Mouse (Mus musculus): ENCODE data around the gene Eif2b2. TPM values are rescaled to one million over a fixed set of nuclear protein-coding genes. Genes with fewer than 3 reads are reported as not detected.

Eif2b2 gene
- polyA plus RNA-seq, 1 experiment: 151 TPM

DNA sequence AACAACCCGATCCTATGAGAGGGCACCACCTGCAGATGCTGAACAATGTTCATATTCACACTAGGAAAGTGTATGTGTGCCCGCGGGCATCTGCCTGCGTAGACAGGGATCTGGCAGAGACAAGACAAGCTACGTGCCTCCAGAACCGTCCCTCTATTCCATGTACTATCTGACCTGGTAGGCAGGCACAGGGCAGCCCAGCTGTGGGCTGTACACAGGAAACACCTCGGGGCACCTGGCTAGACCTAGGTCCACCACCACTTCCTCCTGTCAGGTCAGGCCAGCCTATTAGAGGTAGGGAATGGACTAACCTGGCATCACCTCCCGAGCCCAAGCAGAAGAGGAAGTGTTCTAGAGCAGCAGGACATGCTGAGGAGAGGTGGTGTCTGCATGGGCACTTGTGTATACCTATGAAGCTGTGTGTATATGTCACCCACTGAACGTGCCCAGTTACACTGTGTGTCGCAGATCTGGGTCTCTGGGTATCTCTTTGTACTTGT is 41.5 kb upstream of the Eif2b2 start, which contains the start of gene Pgf:
Pgf (minus strand) TSS at position 51 of the 500 bp plus-strand sequence.
- Histone ChIP-seq H3K9me3 (no peaks in the 10 kb centered on the region), H3K4me3 (replicated peaks) (peak within 1 kb of the TSS; percentile 89), H3K4me1 (peaks cover 32% of the 10 kb centered on the region), H3K36me3 (replicated peaks; ENCODE audit: low read length) (no peaks in the 10 kb centered on the region), H3K27me3 (replicated peaks) (peaks cover 96% of the 10 kb centered on the region)
- TF ChIP-seq FLI1 (IDR thresholded peaks at IDR 0.05; ENCODE audit: low read length) (no peak), GATA1 (IDR thresholded peaks at IDR 0.05; ENCODE audit: borderline replicate concordance, low read length) (no peak)

DNA sequence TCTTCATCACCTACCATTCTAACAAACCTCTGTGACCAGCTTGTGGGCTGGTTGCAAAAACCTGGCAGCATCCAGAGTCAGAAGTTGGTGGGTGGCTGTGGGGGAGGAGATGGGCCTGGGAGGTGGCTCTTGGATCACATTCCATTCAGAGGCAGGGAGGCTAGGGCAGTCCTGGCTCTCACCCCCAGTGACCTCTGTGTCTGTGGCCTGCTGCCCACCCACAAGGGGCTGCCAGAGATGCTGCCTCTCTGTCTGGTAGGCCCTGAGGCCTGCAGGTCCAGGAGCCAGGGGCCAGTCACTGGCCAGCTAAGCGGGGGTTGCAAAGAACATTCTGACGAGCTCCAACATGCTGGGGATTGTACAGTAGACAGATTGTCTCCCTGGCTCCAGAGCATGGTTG is 41.0 kb upstream of the Eif2b2 start:
- peak overlapping the region; percentile 62 for H3K4me3 ChIP-seq (replicated peaks)
- H3K36me3 ChIP-seq (replicated peaks; ENCODE audit: low read length): no peaks in the 10 kb centered on the region
- TF ChIP-seq FLI1 (IDR thresholded peaks at IDR 0.05; ENCODE audit: low read length) (no peak), GATA1 (IDR thresholded peaks at IDR 0.05; ENCODE audit: borderline replicate concordance, low read length) (no peak)
- no peaks in the 10 kb centered on the region for H3K9me3 ChIP-seq
- H3K27me3 ChIP-seq (replicated peaks): peaks cover 95% of the 10 kb centered on the region
- peaks cover 35% of the 10 kb centered on the region for H3K4me1 ChIP-seq

DNA sequence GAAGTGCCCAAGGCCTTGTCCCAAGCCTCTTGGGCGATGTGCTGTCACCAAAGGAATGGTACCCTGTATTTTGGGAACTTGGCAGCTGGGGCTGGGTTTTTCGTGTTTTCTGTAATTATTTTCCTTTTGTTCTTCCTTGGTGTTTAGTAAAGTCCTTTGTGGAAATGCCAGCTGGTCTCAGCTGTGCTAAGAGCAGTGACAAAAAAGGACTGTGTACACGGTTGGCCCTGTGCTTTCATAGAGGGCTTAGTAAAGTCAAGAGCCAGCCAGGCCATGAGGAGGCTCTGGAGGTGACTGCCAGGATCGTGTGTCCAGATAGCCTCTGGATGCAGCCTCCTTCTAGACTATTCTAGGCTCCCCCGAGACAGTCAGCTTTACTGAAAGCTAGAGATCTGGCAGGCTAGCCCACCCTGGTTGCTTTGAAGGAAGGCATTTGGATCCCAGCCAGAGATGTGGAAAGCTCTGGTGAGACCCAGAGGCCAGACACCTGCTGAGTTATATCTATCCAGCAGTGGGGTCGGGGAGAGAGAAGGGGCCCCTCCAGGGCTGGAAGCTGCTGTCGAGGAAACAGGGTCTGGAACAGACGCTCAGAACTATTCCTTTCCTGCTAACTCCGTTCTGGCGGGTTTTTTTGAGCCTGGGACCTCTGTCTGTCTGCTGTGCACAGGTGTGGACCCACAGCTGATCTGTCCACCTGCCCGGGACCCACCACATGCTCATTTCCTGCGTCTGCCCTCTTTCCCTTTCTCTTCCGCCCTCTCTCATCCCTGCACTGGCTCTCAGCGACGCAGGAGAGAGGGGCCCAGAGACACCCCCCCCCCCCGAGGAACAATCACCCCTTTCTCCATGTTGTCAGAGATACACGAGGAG is 37.6 kb upstream of the Eif2b2 start:
- Histone ChIP-seq H3K9me3 (no peaks in the 10 kb centered on the region), H3K36me3 (replicated peaks; ENCODE audit: low read length) (no peaks in the 10 kb centered on the region), H3K4me1 (peaks cover 36% of the 10 kb centered on the region), H3K27me3 (replicated peaks) (peaks cover 84% of the 10 kb centered on the region), H3K4me3 (replicated peaks) (no peak overlapping the region)
- no peak for TF ChIP-seq GATA1 (IDR thresholded peaks at IDR 0.05; ENCODE audit: borderline replicate concordance, low read length)
- TF ChIP-seq FLI1 (IDR thresholded peaks at IDR 0.05; ENCODE audit: low read length): no peak

DNA sequence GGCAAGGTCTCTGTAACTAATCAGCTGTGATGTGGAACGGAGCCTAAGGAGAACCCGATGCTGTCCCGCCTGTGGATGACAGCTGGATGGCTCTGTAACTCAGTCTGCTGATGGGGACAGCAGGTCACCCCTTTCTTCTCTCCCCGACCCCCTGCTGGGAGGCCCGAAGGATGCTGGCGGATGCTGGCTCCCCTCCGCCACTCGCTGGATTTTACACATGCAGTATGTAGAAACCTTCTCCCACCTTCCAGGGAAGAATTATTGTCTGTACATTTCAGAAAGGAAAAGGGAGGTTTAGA is 37.0 kb upstream of the Eif2b2 start:
- peaks cover 78% of the 10 kb centered on the region for H3K27me3 ChIP-seq (replicated peaks)
- TF ChIP-seq GATA1 (IDR thresholded peaks at IDR 0.05; ENCODE audit: borderline replicate concordance, low read length) (no peak), FLI1 (IDR thresholded peaks at IDR 0.05; ENCODE audit: low read length) (no peak)
- no peaks in the 10 kb centered on the region for H3K36me3 ChIP-seq (replicated peaks; ENCODE audit: low read length)
- peaks cover 31% of the 10 kb centered on the region for H3K4me1 ChIP-seq
- no peak overlapping the region for H3K4me3 ChIP-seq (replicated peaks)
- no peaks in the 10 kb centered on the region for H3K9me3 ChIP-seq

DNA sequence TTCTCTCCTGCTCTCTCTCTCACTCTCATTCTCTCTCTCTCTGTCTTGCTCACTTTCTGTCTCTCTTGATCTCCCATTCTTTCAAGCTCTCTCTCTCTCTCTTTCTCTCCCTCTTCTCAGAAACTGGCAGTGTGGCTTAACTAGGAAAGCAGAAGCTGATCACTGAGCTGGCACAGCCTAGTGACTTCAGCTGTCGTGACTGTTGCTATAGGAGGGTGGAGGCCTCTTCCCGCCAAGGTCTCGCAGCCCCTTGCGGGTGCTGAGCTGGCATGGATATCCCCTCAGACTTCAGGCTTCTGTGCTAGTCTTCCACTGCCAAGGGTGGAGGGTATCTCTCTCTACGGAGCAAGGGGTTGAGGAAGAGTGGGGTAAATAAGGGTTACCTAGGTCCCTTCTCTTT is 36.4 kb upstream of the Eif2b2 start:
- TF ChIP-seq FLI1 (IDR thresholded peaks at IDR 0.05; ENCODE audit: low read length): no peak
- no peak for TF ChIP-seq GATA1 (IDR thresholded peaks at IDR 0.05; ENCODE audit: borderline replicate concordance, low read length)
- Histone ChIP-seq H3K4me1 (peaks cover 25% of the 10 kb centered on the region), H3K9me3 (no peaks in the 10 kb centered on the region), H3K36me3 (replicated peaks; ENCODE audit: low read length) (no peaks in the 10 kb centered on the region), H3K4me3 (replicated peaks) (no peak overlapping the region), H3K27me3 (replicated peaks) (peaks cover 72% of the 10 kb centered on the region)

DNA sequence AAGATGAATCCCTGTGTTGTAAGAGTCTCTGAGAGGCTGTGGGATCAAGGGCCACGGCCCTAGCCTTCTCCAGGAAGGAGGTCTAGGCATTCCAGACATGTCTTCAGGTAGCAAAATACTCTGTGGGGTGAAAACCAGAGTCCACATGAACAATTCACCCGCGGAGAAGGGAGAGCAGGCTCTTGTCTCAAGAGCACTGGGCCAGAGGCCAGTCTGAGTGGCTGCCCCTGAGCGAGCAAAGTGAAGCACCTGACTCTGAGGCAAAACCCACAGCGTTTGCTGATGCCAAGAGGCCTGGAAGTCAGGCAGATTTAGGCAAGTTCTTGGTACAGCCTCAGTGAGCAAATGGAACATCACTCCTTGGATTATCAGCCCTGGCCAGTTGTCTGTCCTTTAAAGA is 35.2 kb upstream of the Eif2b2 start:
- Histone ChIP-seq H3K36me3 (replicated peaks; ENCODE audit: low read length) (no peaks in the 10 kb centered on the region), H3K9me3 (no peaks in the 10 kb centered on the region), H3K27me3 (replicated peaks) (peaks cover 60% of the 10 kb centered on the region), H3K4me1 (peaks cover 20% of the 10 kb centered on the region), H3K4me3 (replicated peaks) (no peak overlapping the region)
- TF ChIP-seq GATA1 (IDR thresholded peaks at IDR 0.05; ENCODE audit: borderline replicate concordance, low read length) (no peak), FLI1 (IDR thresholded peaks at IDR 0.05; ENCODE audit: low read length) (no peak)

DNA sequence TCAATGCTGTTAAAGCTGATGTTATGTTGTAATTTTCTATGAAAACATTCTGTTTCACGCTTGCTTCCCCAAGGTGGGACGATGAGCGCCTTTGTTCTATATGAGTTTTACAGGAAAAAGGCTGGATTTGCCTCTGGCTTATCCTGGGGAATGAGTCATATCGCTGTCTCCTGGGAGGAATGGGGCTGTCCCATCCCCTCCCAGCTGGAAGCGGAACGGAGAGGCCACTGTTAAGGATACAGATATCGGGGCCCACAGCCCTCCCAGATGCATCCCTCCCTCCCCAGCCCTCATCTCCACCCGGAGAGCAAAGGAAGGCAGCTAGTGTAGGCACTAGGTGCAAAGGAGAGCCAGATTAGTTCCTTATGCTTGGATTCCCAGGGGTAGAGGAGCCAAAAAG is 33.5 kb upstream of the Eif2b2 start:
- H3K36me3 ChIP-seq (replicated peaks; ENCODE audit: low read length): no peaks in the 10 kb centered on the region
- H3K27me3 ChIP-seq (replicated peaks): peaks cover 45% of the 10 kb centered on the region
- no peak for TF ChIP-seq FLI1 (IDR thresholded peaks at IDR 0.05; ENCODE audit: low read length)
- no peak for TF ChIP-seq GATA1 (IDR thresholded peaks at IDR 0.05; ENCODE audit: borderline replicate concordance, low read length)
- peaks cover 20% of the 10 kb centered on the region for H3K4me1 ChIP-seq
- no peak overlapping the region for H3K4me3 ChIP-seq (replicated peaks)
- no peaks in the 10 kb centered on the region; the same call in 1 of the 2 replicates for H3K9me3 ChIP-seq

DNA sequence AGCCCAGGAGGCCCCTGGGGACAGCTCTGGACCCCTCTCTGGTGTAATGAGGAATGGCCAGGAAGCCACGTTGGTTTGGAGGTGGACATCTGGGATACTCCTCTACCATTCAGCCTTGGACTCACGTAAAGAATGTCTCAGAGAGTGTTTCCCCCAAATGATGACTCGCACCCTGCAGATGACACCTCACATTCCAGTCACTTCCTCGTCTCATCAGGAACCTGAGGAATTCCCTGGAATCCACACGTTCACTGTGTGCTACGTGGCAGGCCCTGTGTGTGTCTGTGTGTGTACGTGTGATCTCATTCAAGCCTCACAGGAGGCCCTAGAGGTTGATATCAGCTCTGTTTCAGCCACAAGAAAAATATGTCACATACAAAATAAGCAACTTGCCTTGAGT is 32.9 kb upstream of the Eif2b2 start:
- Histone ChIP-seq H3K36me3 (replicated peaks; ENCODE audit: low read length) (no peaks in the 10 kb centered on the region), H3K27me3 (replicated peaks) (peaks cover 40% of the 10 kb centered on the region), H3K9me3 (no peaks in the 10 kb centered on the region; the same call in 1 of the 2 replicates), H3K4me3 (replicated peaks) (no peak overlapping the region), H3K4me1 (peaks cover 20% of the 10 kb centered on the region)
- no peak for TF ChIP-seq GATA1 (IDR thresholded peaks at IDR 0.05; ENCODE audit: borderline replicate concordance, low read length)

DNA sequence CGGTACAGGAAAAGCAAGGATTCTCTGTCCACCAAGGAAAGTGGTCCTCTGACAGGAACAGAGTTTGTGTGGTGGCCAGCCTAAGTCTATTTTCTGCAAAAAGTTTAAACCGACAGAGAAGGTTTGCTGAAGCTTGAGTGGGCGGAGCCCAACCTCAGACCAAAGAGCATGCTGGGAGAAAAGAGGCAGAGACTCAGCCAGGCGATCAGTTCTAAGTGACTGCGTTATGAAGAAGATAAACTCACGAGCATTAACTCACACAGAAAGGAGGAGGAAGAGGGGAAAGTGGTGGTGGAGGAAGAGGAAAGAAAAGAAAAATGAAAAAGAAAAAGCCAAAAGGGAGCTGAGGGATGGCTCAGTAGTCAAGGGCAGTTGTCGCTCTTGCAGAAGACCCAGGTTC is 29.0 kb upstream of the Eif2b2 start:
- H3K4me1 ChIP-seq: peaks cover 18% of the 10 kb centered on the region
- TF ChIP-seq GATA1 (IDR thresholded peaks at IDR 0.05; ENCODE audit: borderline replicate concordance, low read length) (no peak), FLI1 (IDR thresholded peaks at IDR 0.05; ENCODE audit: low read length) (no peak)
- H3K36me3 ChIP-seq (replicated peaks; ENCODE audit: low read length): no peaks in the 10 kb centered on the region
- H3K4me3 ChIP-seq (replicated peaks): no peak overlapping the region
- H3K27me3 ChIP-seq (replicated peaks): peaks cover 40% of the 10 kb centered on the region
- H3K9me3 ChIP-seq: no peaks in the 10 kb centered on the region; the same call in 1 of the 2 replicates

DNA sequence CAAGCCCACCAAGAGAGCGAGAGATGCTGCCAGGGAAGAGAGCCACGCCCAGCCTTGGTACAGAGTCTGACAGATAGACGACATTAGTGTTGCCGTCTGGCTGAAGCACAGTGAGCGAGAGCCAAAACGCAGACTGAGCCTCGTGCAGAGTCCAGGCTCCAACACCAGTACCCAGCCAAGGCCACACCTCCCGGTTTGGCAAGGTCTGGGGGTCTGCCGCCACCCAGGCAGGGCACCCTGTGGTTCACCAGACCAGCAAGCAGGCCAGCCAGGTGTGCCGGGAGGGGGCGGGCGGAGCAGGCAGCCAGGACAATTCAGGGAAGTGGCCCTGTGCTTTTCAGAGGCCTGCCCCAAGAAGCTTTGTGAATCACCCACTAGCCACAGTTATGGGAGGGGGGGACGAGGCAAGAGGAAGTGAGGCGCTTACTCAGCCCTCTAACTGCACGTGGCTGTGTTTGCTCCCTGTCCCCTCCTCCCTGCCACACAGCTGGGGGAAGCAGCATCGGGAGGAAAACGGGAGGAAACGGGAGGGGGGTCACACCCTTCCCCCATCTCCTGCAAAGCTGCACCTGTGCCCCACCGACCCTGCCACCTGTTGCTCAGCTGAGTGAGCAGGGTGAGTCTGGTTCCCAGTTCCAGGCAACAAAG is 26.7 kb upstream of the Eif2b2 start:
- H3K4me3 ChIP-seq (replicated peaks): peak overlapping the region; percentile 6
- H3K4me1 ChIP-seq: peaks cover 9% of the 10 kb centered on the region
- no peaks in the 10 kb centered on the region; the same call in 1 of the 2 replicates for H3K9me3 ChIP-seq
- H3K36me3 ChIP-seq (replicated peaks; ENCODE audit: low read length): no peaks in the 10 kb centered on the region
- no peak for TF ChIP-seq GATA1 (IDR thresholded peaks at IDR 0.05; ENCODE audit: borderline replicate concordance, low read length)
- TF ChIP-seq FLI1 (IDR thresholded peaks at IDR 0.05; ENCODE audit: low read length): no peak
- H3K27me3 ChIP-seq (replicated peaks): peaks cover 47% of the 10 kb centered on the region

Measured in megakaryocyte, embryonic 14.5 days (primary cell).